Mouse (Mus musculus): ENCODE data around the gene Lrrc32. TPM values are rescaled to one million over a fixed set of nuclear protein-coding genes. Genes with fewer than 3 reads are reported as not detected.

Gene Lrrc32
- total and polyA plus RNA-seq, 3 experiments, result 2.3 to 23.7 (median 5.3) TPM

DNA sequence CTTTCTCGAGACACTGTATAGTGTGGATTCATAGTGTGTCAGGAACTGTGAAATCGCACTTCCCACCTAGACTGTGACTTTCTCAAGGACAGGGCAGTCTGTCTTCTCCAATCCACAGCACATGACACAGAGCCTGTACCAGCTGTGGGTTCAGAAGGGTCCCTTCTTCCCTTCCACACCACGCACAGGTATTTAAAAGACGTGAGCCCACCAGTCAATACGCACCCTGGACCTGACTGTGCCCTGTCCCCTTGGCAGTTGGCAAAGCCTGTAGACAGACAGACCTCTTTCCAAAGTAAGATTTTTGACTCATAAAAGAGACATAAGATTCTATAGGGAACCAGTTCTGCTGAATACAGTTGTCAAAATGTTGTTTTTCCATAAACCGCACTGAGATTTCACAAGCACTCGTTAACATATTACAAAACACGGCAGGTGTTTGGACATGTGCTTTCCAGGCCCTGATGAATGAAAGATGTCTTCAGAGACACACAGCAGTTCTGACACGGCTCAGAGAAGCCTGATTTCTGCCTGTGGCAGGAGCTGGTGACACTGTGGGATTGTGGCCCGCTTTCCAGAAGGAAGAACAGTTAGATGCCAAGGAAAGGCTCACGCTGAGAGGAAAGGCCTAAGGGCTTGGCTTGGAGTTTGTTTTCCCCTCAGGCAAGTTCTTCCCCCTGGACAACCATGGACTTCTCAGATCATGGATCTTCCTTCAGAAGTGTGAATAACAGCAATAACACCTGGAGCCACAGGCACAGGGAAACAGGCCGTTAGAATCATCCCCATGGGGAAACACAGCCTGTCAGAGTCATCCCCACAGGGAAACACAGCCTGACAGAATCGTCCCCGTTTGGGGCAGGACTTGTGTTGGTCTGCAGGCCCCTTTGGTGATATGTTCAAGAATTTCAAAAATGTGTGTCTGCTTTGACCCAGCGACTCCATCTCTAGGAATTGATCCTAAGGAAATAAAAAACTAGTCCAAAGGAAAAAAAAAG is 22.2 kb downstream of the Lrrc32 start:
- dilution Hi-C loops (cut with MboI; ENCODE audit: extremely low pct_ligation_motif_present, extremely low pct_unique_long_range_greater_than_20kb, low sequenced_read_pairs), result no loop called here
- H3K4me2 ChIP-seq (ENCODE audit: insufficient read depth, low read depth, poor library complexity, severe bottlenecking), result no peak overlapping the region
- no peaks in the 10 kb centered on the region for H3K79me2 ChIP-seq (replicated peaks; ENCODE audit: control insufficient read depth, extremely low read depth, insufficient read depth, poor library complexity, severe bottlenecking)
- in situ Hi-C loops (cut with MboI; ENCODE audit: low pct_ligation_motif_present, low pct_unique_long_range_greater_than_20kb, low sequenced_read_pairs), result no loop called here
- peaks cover 8% of the 10 kb centered on the region for H3K9me3 ChIP-seq (replicated peaks; ENCODE audit: low read length)
- peaks cover 6 to 18% of the 10 kb centered on the region in 2 experiments for H3K4me1 ChIP-seq (ENCODE audit: control insufficient read depth in 1 of 2, insufficient read depth in 2 of 2)
- H3K36me3 ChIP-seq (replicated peaks in 1 of 2; ENCODE audit: control insufficient read depth in 1 of 2, insufficient read depth in 1 of 2, low read length in 1 of 2), result no peaks in the 10 kb centered on the region
- TF ChIP-seq CTCF (conservative IDR thresholded peaks at IDR 0.05 in 1 of 2, IDR thresholded peaks at IDR 0.05 in 1 of 2; ENCODE audit: low read depth in 2 of 2, low read length in 2 of 2), result no peak
- no peak for TF ChIP-seq USF1 (IDR thresholded peaks at IDR 0.05; ENCODE audit: low read depth, low read length)
- TF ChIP-seq GABPA (IDR thresholded peaks at IDR 0.05; ENCODE audit: insufficient replicate concordance, low read depth, low read length), result no peak
- TF ChIP-seq POLR2A (IDR thresholded peaks at IDR 0.05; ENCODE audit: low read depth, low read length), result no peak
- TF ChIP-seq RAD21 (IDR thresholded peaks at IDR 0.05; ENCODE audit: low read depth, low read length), result no peak
- TF ChIP-seq EP300 (IDR thresholded peaks at IDR 0.05; ENCODE audit: low read length), result no peak
- TF ChIP-seq SMC3 (IDR thresholded peaks at IDR 0.05; ENCODE audit: low read depth, low read length), result no peak
- TF ChIP-seq TBP (conservative IDR thresholded peaks at IDR 0.05; ENCODE audit: low read depth, low read length), result no peak
- TF ChIP-seq ZMIZ1 (IDR thresholded peaks at IDR 0.05; ENCODE audit: low read depth, low read length), result no peak
- TF ChIP-seq ZKSCAN1 (IDR thresholded peaks at IDR 0.05; ENCODE audit: borderline replicate concordance, low read depth, low read length), result no peak
- TF ChIP-seq HCFC1 (IDR thresholded peaks at IDR 0.05; ENCODE audit: low read depth, low read length), result no peak
- TF ChIP-seq UBTF (IDR thresholded peaks at IDR 0.05; ENCODE audit: low read depth, low read length), result no peak
- TF ChIP-seq TCF12 (IDR thresholded peaks at IDR 0.05; ENCODE audit: low read depth, low read length), result no peak
- TF ChIP-seq USF2 (conservative IDR thresholded peaks at IDR 0.05; ENCODE audit: low read depth, low read length), result no peak
- TF ChIP-seq MXI1 (IDR thresholded peaks at IDR 0.05; ENCODE audit: low read depth, low read length), result no peak
- TF ChIP-seq KAT2A (IDR thresholded peaks at IDR 0.05; ENCODE audit: insufficient replicate concordance, low read length), result no peak
- no peak for TF ChIP-seq ELF1 (IDR thresholded peaks at IDR 0.05; ENCODE audit: low read depth, low read length)
- no peaks in the 10 kb centered on the region for H3K27me3 ChIP-seq (replicated peaks)
- no peak overlapping the region for H3K27ac ChIP-seq (ENCODE audit: insufficient read depth, low read depth)
- H3K4me3 ChIP-seq (replicated peaks in 1 of 3; ENCODE audit: low read depth in 2 of 3, low read length in 2 of 3, poor library complexity in 1 of 3), result no peak overlapping the region
- no peak for DNase-seq (ENCODE audit: extremely low read depth)
- no peak overlapping the region for H3K9ac ChIP-seq (ENCODE audit: insufficient read depth, low read depth)

DNA sequence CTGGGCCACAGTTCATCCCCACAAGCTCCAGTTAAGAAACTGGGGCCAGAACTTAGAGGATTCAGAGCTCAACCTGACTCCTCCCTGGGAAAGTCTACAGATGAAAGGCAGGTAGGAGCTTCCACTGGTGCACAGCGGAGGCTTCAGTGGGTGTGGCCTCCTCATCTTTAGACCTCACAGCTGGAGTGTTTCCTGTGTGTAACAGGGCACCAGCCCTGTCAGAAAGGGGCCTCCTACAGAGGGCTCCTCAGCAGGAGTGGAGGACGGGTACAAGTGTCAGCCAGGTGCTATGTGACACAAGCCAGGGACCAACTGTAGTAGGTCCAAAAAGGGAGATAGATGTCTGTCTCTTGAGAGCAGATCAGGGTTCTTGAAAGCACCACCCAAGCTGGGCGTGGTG is 24.2 kb downstream of the Lrrc32 start:
- dilution Hi-C loops (cut with MboI; ENCODE audit: extremely low pct_ligation_motif_present, extremely low pct_unique_long_range_greater_than_20kb, low sequenced_read_pairs), result no loop called here
- H3K27me3 ChIP-seq (replicated peaks), result no peaks in the 10 kb centered on the region
- peaks cover 8% of the 10 kb centered on the region for H3K9me3 ChIP-seq (replicated peaks; ENCODE audit: low read length)
- no peak overlapping the region for H3K9ac ChIP-seq (ENCODE audit: insufficient read depth, low read depth)
- in situ Hi-C loops (cut with MboI; ENCODE audit: low pct_ligation_motif_present, low pct_unique_long_range_greater_than_20kb, low sequenced_read_pairs), result no loop called here
- no peak overlapping the region for H3K4me2 ChIP-seq (ENCODE audit: insufficient read depth, low read depth, poor library complexity, severe bottlenecking)
- H3K79me2 ChIP-seq (replicated peaks; ENCODE audit: control insufficient read depth, extremely low read depth, insufficient read depth, poor library complexity, severe bottlenecking), result no peaks in the 10 kb centered on the region
- H3K27ac ChIP-seq (ENCODE audit: insufficient read depth, low read depth), result no peak overlapping the region
- H3K4me3 ChIP-seq (replicated peaks in 1 of 3; ENCODE audit: low read depth in 2 of 3, low read length in 2 of 3, poor library complexity in 1 of 3), result no peak overlapping the region
- no peaks in the 10 kb centered on the region for H3K36me3 ChIP-seq (replicated peaks in 1 of 2; ENCODE audit: control insufficient read depth in 1 of 2, insufficient read depth in 1 of 2, low read length in 1 of 2)
- no peak for DNase-seq (ENCODE audit: extremely low read depth)
- H3K4me1 ChIP-seq (ENCODE audit: control insufficient read depth in 1 of 2, insufficient read depth in 2 of 2), result peaks cover 6 to 18% of the 10 kb centered on the region in 2 experiments
- TF ChIP-seq MYC (IDR thresholded peaks at IDR 0.05; ENCODE audit: low read depth, low read length) (no peak), JUND (conservative IDR thresholded peaks at IDR 0.05; ENCODE audit: low read depth, low read length) (no peak), EP300 (IDR thresholded peaks at IDR 0.05; ENCODE audit: low read length) (no peak), SMC3 (IDR thresholded peaks at IDR 0.05; ENCODE audit: low read depth, low read length) (no peak), NELFE (IDR thresholded peaks at IDR 0.05; ENCODE audit: low read depth, low read length) (no peak), ZC3H11A (IDR thresholded peaks at IDR 0.05; ENCODE audit: low read depth, low read length) (no peak), RAD21 (IDR thresholded peaks at IDR 0.05; ENCODE audit: low read depth, low read length) (no peak), USF1 (IDR thresholded peaks at IDR 0.05; ENCODE audit: low read depth, low read length) (no peak), MXI1 (IDR thresholded peaks at IDR 0.05; ENCODE audit: low read depth, low read length) (no peak), NRF1 (IDR thresholded peaks at IDR 0.05; ENCODE audit: low read depth, low read length) (no peak), ETS1 (conservative IDR thresholded peaks at IDR 0.05; ENCODE audit: low read depth, low read length) (no peak)

Data from CH12.LX (cell line).